Mouse (Mus musculus): Measurements from ENCODE around the gene Pin4.

- no peak for TF ChIP-seq GATA1 (IDR thresholded peaks at IDR 0.05; ENCODE audit: borderline replicate concordance, low read length)
- no peak for TF ChIP-seq FLI1 (IDR thresholded peaks at IDR 0.05; ENCODE audit: low read length)
Measured at GRCm38 (mm10) chrX:102081076-102081475, 38.2 kb upstream of the Pin4 start.

Measured in megakaryocyte, embryonic 14.5 days (primary cell).